Mouse (Mus musculus): ENCODE data around the gene Vldlr. TPM values are rescaled to one million over a fixed set of nuclear protein-coding genes. Genes with fewer than 3 reads are reported as not detected.

Vldlr gene
- total RNA-seq, 1 experiment from 2014 or later, result 46.5 TPM

GRCm38 (mm10) chr19:27233386-27233785 lies 17.1 kb downstream of the Vldlr start:
- DNase-seq, result no peak

- no peak for DNase-seq
Observed at GRCm38 (mm10) chr19:27239913-27240312, 23.6 kb downstream of the Vldlr start.

GRCm38 (mm10) chr19:27243527-27243926 lies 27.2 kb downstream of the Vldlr start:
- DNase-seq, result peak; percentile 20

- no peak for DNase-seq
Observed at GRCm38 (mm10) chr19:27254756-27255155, 38.5 kb downstream of the Vldlr start.

GRCm38 (mm10) chr19:27255678-27256077 lies 39.4 kb downstream of the Vldlr start:
- no peak for DNase-seq

GRCm38 (mm10) chr19:27260102-27260501 lies 43.8 kb downstream of the Vldlr start:
- DNase-seq, result no peak

- DNase-seq, result peak; percentile 24
Observed at GRCm38 (mm10) chr19:27260621-27261278, 44.5 kb downstream of the Vldlr start.

GRCm38 (mm10) chr19:27262141-27262540 lies 45.9 kb downstream of the Vldlr start:
- peak; percentile 55 for DNase-seq

- no peak for DNase-seq
Observed at GRCm38 (mm10) chr19:27273385-27273784, 57.1 kb downstream of the Vldlr start.

- no peak for DNase-seq
Observed at GRCm38 (mm10) chr19:27274382-27274781, 58.1 kb downstream of the Vldlr start.

- DNase-seq, result no peak
Observed at GRCm38 (mm10) chr19:27279174-27279573, 62.9 kb downstream of the Vldlr start.

Other genes starting within 250 kb of the Vldlr start
- gene Kcnv2, start 106.1 kb downstream of the Vldlr start, total RNA-seq (2021), result 0.07 and 0.11 TPM in 2 replicates
- gene Pum3, start 213.3 kb downstream of the Vldlr start, total RNA-seq (2021), result 98.9 and 123 TPM in 2 replicates